Mouse (Mus musculus) small intestine, adult 2 months (tissue): ENCODE data around the gene Tmeff2.

Source experiments
- CTCF ChIP-seq: fragments of 200-500 bp; IDR thresholded peaks from 2 replicates; pipeline ENCODE4 v1.5.1; 2012; ENCODE audit warnings: low read depth, mild to moderate bottlenecking, control low read depth, inconsistent platforms, low read length, moderate library complexity, mixed read lengths; ENCODE audit not compliant: insufficient replicate concordance, insufficient read length; ENCODE audit errors: extremely low read depth
- POLR2A ChIP-seq: fragments of 200-500 bp; IDR thresholded peaks from 2 replicates; pipeline ENCODE4 v1.6.1; 2012; ENCODE audit warnings: low read depth, mild to moderate bottlenecking, control low read depth, inconsistent platforms, low read length, moderate library complexity

GRCm38 (mm10) chr1:51104698-51105097 lies 204.3 kb downstream of the Tmeff2 start:
- TF ChIP-seq POLR2A (no peak), CTCF (no peak)
